Comparison of ENCODE assay signal across 7 mouse cellular contexts in genomic region chr8:57654146-57654545, GRCm38 (mm10). TPM values are rescaled to one million over a fixed set of nuclear protein-coding genes. Genes with fewer than 3 reads are reported as not detected.
A peak's percentile ranks its signal among the peaks of the same experiment; 100 is the strongest.
DNase-seq lines count a peak whose midpoint lies in the region; ATAC-seq and TF ChIP-seq lines count a peak whose summit lies in the region.

No protein-coding gene starts in this region.

- no peak for TF ChIP-seq EP300 in ES-Bruce4 (IDR thresholded peaks at IDR 0.05; ENCODE audit: insufficient read depth, low read depth, low read length)

- TF ChIP-seq CTCF in ES-Bruce4 (IDR thresholded peaks at IDR 0.05; ENCODE audit: low read depth, low read length), result no peak
- TF ChIP-seq CTCF in bone marrow macrophage, adult 2 months (IDR thresholded peaks at IDR 0.05; ENCODE audit: low read depth, low read length), result no peak

- ATAC-seq in kidney, embryonic 14.5 days (ENCODE audit: low FRiP score, low TSS enrichment), result no peak
- no peak for ATAC-seq in liver, embryonic 13.5 days (ENCODE audit: low read depth)

- H3K9me3 ChIP-seq in kidney, embryonic 14.5 days (ENCODE audit: control insufficient read depth, low read length), result no peaks in the 10 kb centered on the region
- no peaks in the 10 kb centered on the region for H3K9me3 ChIP-seq in ES-Bruce4 (replicated peaks; ENCODE audit: control insufficient read depth, insufficient read depth, low read length, poor library complexity, severe bottlenecking)
- H3K9me3 ChIP-seq in liver, embryonic 13.5 days (replicated peaks), result no peaks in the 10 kb centered on the region

- peak overlapping the region; percentile 93 for H3K4me3 ChIP-seq in kidney, embryonic 14.5 days (ENCODE audit: low read length)
- H3K4me3 ChIP-seq in ES-Bruce4 (ENCODE audit: low read depth, low read length), result no peak overlapping the region
- H3K4me3 ChIP-seq in bone marrow macrophage, adult 2 months (ENCODE audit: insufficient read depth, low read length), result peak overlapping the region; percentile 76
- 0 out of 2 replicates have a peak overlapping the region, but pooled peaks have one; percentile 85 for H3K4me3 ChIP-seq in liver, embryonic 13.5 days (replicated peaks)

- no peak overlapping the region for H3K9ac ChIP-seq in kidney, embryonic 14.5 days (ENCODE audit: low read depth, low read length)
- peak overlapping the region; percentile 97; the same call in 1 of the 2 replicates for H3K9ac ChIP-seq in ES-Bruce4 (ENCODE audit: low read depth, poor library complexity, severe bottlenecking)
- 0 out of 2 replicates have a peak overlapping the region, but pooled peaks have one; percentile 31 for H3K9ac ChIP-seq in liver, embryonic 13.5 days

- H3K36me3 ChIP-seq in kidney, embryonic 14.5 days (ENCODE audit: control insufficient read depth, insufficient read depth, low read length), result no peaks in the 10 kb centered on the region; the same call in 1 of the 2 replicates
- H3K36me3 ChIP-seq in ES-Bruce4 (ENCODE audit: control insufficient read depth, insufficient read depth, low read length, poor library complexity, severe bottlenecking), result no peaks in the 10 kb centered on the region
- no peaks in the 10 kb centered on the region for H3K36me3 ChIP-seq in liver, embryonic 13.5 days

- H3K27ac ChIP-seq in kidney, embryonic 14.5 days (ENCODE audit: low read depth, low read length), result 0 out of 2 replicates have a peak overlapping the region, but pooled peaks have one; percentile 98
- no peak overlapping the region for H3K27ac ChIP-seq in ES-Bruce4 (ENCODE audit: insufficient read depth, low read length)
- H3K27ac ChIP-seq in bone marrow macrophage, adult 2 months (ENCODE audit: insufficient read depth, low read depth, low read length), result peak overlapping the region; percentile 86; the same call in 1 of the 2 replicates
- H3K27ac ChIP-seq in liver, embryonic 13.5 days, result no peak overlapping the region

- 87% methylated on average over 7 of the region's 7 CpGs for WGBS in kidney, embryonic 14.5 days
- 74% methylated on average over 7 of the region's 7 CpGs for WGBS in liver, embryonic 13.5 days (ENCODE audit: insufficient replicate concordance)

- no peak for TF ChIP-seq POLR2A in ES-Bruce4 (IDR thresholded peaks at IDR 0.05; ENCODE audit: insufficient read depth, low read length)
- no peak for TF ChIP-seq POLR2A in bone marrow macrophage, adult 2 months (IDR thresholded peaks at IDR 0.05; ENCODE audit: borderline replicate concordance, low read depth, low read length)

- DNase-seq in kidney, adult 11 months, result no peak
- DNase-seq in liver, embryonic 13.5 days, result no peak
- DNase-seq in thymus, postnatal 10 days (ENCODE audit: low spot score in 2 of 2), result no peak
- no peak for DNase-seq in adrenal gland, postnatal 25 days

- H3K4me2 ChIP-seq in kidney, embryonic 14.5 days (replicated peaks; ENCODE audit: low read depth, low read length), result peak overlapping the region; percentile 82
- H3K4me2 ChIP-seq in liver, embryonic 13.5 days, result peak overlapping the region; percentile 92

- H3K4me1 ChIP-seq in kidney, embryonic 14.5 days (ENCODE audit: control insufficient read depth, insufficient read depth, low read length), result peaks cover 9% of the 10 kb centered on the region; the same call in 1 of the 2 replicates
- no peaks in the 10 kb centered on the region for H3K4me1 ChIP-seq in ES-Bruce4 (ENCODE audit: control insufficient read depth, insufficient read depth, low read length)
- peaks cover 20% of the 10 kb centered on the region for H3K4me1 ChIP-seq in bone marrow macrophage, adult 2 months (ENCODE audit: control insufficient read depth, insufficient read depth, low read length)
- peaks cover 38% of the 10 kb centered on the region for H3K4me1 ChIP-seq in liver, embryonic 13.5 days (replicated peaks)

- H3K27me3 ChIP-seq in kidney, embryonic 14.5 days (ENCODE audit: control insufficient read depth, insufficient read depth, low read length), result no peaks in the 10 kb centered on the region
- H3K27me3 ChIP-seq in ES-Bruce4 (ENCODE audit: control insufficient read depth, insufficient read depth, low read length, poor library complexity, severe bottlenecking), result no peaks in the 10 kb centered on the region; the same call in 1 of the 2 replicates
- no peaks in the 10 kb centered on the region for H3K27me3 ChIP-seq in liver, embryonic 13.5 days

RNA-seq across cellular contexts. Expression of gene Galnt7, which starts 1.3 kb away (rescaled TPM):
- 15.8 and 25.6 TPM in 2 replicates for polyA plus RNA-seq in kidney, embryonic 14.5 days (2014; fragmentation: Nextera tagmentation; extraction: Ambion mirVana)
- polyA plus RNA-seq in ES-Bruce4 (2011; ENCODE audit: insufficient read depth, insufficient read length, low read depth, missing spikeins), result 26.1 and 27.4 TPM in 2 replicates
- 24.7 and 25.3 TPM in 2 replicates for polyA plus RNA-seq in bone marrow macrophage, adult 2 months (2012; ENCODE audit: insufficient read depth, insufficient read length, missing spikeins)
- polyA plus RNA-seq in liver, embryonic 13.5 days (2015; fragmentation: Nextera tagmentation; extraction: Ambion mirVana), result 6.4 and 8.5 TPM in 2 replicates
- 15.4 and 17.2 TPM in 2 replicates for total RNA-seq in adrenal gland, postnatal 25 days (2021)

Comparison
In these comparisons a context has a peak if more than half of its experiments do, and no peak if none do; other contexts are left out.
1. H3K27ac ChIP-seq: peak in kidney, embryonic 14.5 days (single experiment) and bone marrow macrophage, adult 2 months (single experiment); none in ES-Bruce4 (single experiment) and liver, embryonic 13.5 days (single experiment).